Mouse (Mus musculus) frontal cortex, adult 2 months (tissue): ENCODE results near the gene Lars2. TPM values are rescaled to one million over a fixed set of nuclear protein-coding genes. Genes with fewer than 3 reads are reported as not detected.

Experiments
- DNase-seq, 2 experiments: peaks; one replicate each; pipeline ENCODE4 v3.0.0; 2022; ENCODE audit warnings: low spot score in 1 of 2; ENCODE audit errors: extremely low spot score in 1 of 2
- polyA plus RNA-seq: library from polyadenylated mRNA; depleted of rRNA; stranded (reverse); fragments of >200 nt; gene quantifications from 2 replicates; pipeline ENCODE4 v1.2.3, GENCODE M21; 2012

The Lars2 gene
- polyA plus RNA-seq, 1 experiment = 1,564 TPM

- no peak for DNase-seq
Measured at GRCm38 (mm10) chr9:123468406-123469085, 101.8 kb downstream of the Lars2 start.

- no peak for DNase-seq
Measured at GRCm38 (mm10) chr9:123469087-123469486, 102.4 kb downstream of the Lars2 start.

- DNase-seq = no peak
Measured at GRCm38 (mm10) chr9:123473377-123473776, 106.7 kb downstream of the Lars2 start.

- no peak for DNase-seq
Measured at GRCm38 (mm10) chr9:123475569-123475968, 108.8 kb downstream of the Lars2 start.

GRCm38 (mm10) chr9:123478031-123478585 lies 111.4 kb downstream of the Lars2 start:
- DNase-seq = peak in 1 of 2 experiments; percentile 15

- DNase-seq = peak in 1 of 2 experiments; percentile 17
Measured at GRCm38 (mm10) chr9:123478586-123479195, 112.0 kb downstream of the Lars2 start, which contains the start of gene Limd1. Gene Limd1 (plus strand): TSS chr9:123478706.

GRCm38 (mm10) chr9:123479196-123479669 lies 112.5 kb downstream of the Lars2 start:
- no peak for DNase-seq

GRCm38 (mm10) chr9:123479876-123480252 lies 113.1 kb downstream of the Lars2 start:
- DNase-seq = no peak

GRCm38 (mm10) chr9:123480253-123480921 lies 113.7 kb downstream of the Lars2 start:
- no peak for DNase-seq

- DNase-seq = no peak
Measured at GRCm38 (mm10) chr9:123481136-123481535, 114.4 kb downstream of the Lars2 start.

GRCm38 (mm10) chr9:123483598-123483997 lies 116.9 kb downstream of the Lars2 start:
- no peak for DNase-seq

- no peak for DNase-seq
Measured at GRCm38 (mm10) chr9:123484830-123485229, 118.1 kb downstream of the Lars2 start.

- DNase-seq = no peak
Measured at GRCm38 (mm10) chr9:123485561-123485960, 118.8 kb downstream of the Lars2 start.

- no peak for DNase-seq
Measured at GRCm38 (mm10) chr9:123486635-123487034, 119.9 kb downstream of the Lars2 start.

GRCm38 (mm10) chr9:123489073-123489472 lies 122.3 kb downstream of the Lars2 start:
- DNase-seq = no peak

GRCm38 (mm10) chr9:123489727-123490343 lies 123.1 kb downstream of the Lars2 start:
- DNase-seq = no peak

GRCm38 (mm10) chr9:123490930-123491329 lies 124.2 kb downstream of the Lars2 start:
- no peak for DNase-seq

GRCm38 (mm10) chr9:123491917-123492585 lies 125.3 kb downstream of the Lars2 start:
- DNase-seq = peak in 1 of 2 experiments; percentile 50

GRCm38 (mm10) chr9:123496665-123497064 lies 129.9 kb downstream of the Lars2 start:
- DNase-seq = no peak

- DNase-seq = no peak
Measured at GRCm38 (mm10) chr9:123497906-123498305, 131.2 kb downstream of the Lars2 start.
